Mouse (Mus musculus) heart, embryonic 10.5 days (tissue): Measurements from ENCODE around the gene Pgam5. TPM values are rescaled to one million over a fixed set of nuclear protein-coding genes. Genes with fewer than 3 reads are reported as not detected.

ENCODE experiments used
- DNase-seq: peaks from one replicate; pipeline ENCODE4 v3.0.0-alpha.2; 2017; ENCODE audit warnings: low spot score
- H3K27ac ChIP-seq: fragments of 300-500 bp; sonication (generic); 2 replicates; pipeline ENCODE4 v1.5.1; 2016; ENCODE audit warnings: mild to moderate bottlenecking
- H3K27me3 ChIP-seq: fragments of 300-500 bp; sonication (generic); 2 replicates; pipeline ENCODE4 v1.6.1; 2016; ENCODE audit warnings: mild to moderate bottlenecking; ENCODE audit not compliant: poor library complexity, insufficient read depth, severe bottlenecking
- H3K36me3 ChIP-seq: fragments of 300-500 bp; sonication (generic); 2 replicates; pipeline ENCODE4 v1.6.1; 2016; ENCODE audit warnings: mild to moderate bottlenecking, moderate library complexity
- H3K4me1 ChIP-seq: fragments of 300-500 bp; sonication (generic); 2 replicates; pipeline ENCODE4 v1.6.1; 2016; ENCODE audit warnings: mild to moderate bottlenecking
- H3K4me3 ChIP-seq: fragments of 300-500 bp; sonication (generic); 2 replicates; pipeline ENCODE4 v1.5.1; 2016; ENCODE audit warnings: mild to moderate bottlenecking, moderate library complexity
- H3K9me3 ChIP-seq: fragments of 300-500 bp; sonication (generic); 2 replicates; pipeline ENCODE4 v1.6.1; 2016; ENCODE audit warnings: mild to moderate bottlenecking, moderate library complexity
- WGBS: fragments of 180-500 bp; shearing (Covaris S2); methylation state at CpG from one replicate; pipeline ENCODE4 v1.1.7; 2016; 5-methylcytosine and 5-hydroxymethylcytosine counted together
- polyA plus RNA-seq: library from polyadenylated mRNA; unstranded; fragments of >200 nt; fragmentation: Nextera tagmentation; extraction: Ambion mirVana; gene quantifications from 2 replicates; pipeline ENCODE4 v1.2.1, GENCODE M21; 2016

Gene Pgam5
- polyA plus RNA-seq, 1 experiment from 2014 or later: 81.2 TPM

DNA sequence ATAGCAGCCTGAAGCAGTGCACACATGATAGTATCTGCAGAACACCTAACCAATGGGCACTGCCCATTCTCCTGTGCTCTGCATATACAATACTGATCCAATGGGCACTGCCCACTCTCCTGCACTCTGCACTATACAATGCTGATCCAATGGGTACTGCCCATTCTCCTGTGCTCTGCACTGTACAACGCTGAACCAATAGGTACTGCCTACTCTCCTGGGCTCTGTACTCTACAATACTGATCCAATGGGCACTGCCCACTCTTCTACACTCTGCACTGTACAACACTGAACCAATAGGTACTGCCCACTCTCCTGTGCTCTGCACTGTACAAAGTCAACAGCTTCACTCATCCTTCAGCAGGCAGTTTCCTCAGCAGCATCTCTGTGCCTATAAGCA is 7.2 kb upstream of the Pgam5 start:
- Histone ChIP-seq H3K36me3 (no peaks in the 10 kb centered on the region), H3K27ac (no peak overlapping the region), H3K27me3 (no peaks in the 10 kb centered on the region), H3K4me1 (no peaks in the 10 kb centered on the region), H3K9me3 (no peaks in the 10 kb centered on the region), H3K4me3 (no peak overlapping the region)
- DNase-seq: no peak
- 89% methylated on average over 1 of the region's 1 CpGs for WGBS

DNA sequence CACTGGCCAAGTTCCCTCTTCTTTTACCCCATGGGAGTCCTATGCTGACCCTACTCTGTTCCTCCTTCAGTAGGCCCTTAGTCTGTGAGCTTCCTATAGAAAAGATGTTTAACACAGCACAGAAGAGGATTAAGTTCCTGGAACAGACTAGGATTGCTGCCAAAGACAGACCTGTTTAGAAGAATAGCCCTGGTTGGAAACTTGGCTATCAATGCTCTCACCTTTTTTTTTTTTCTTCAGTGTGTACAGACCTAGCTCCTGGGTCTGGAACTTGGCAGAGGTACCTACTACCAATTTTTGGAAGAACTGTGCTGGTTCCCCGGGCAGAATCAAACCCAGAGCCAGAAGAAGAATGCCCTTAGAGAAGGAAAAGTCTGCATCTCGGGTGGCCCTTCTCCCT is 6.7 kb upstream of the Pgam5 start:
- DNase-seq: no peak
- Histone ChIP-seq H3K36me3 (no peaks in the 10 kb centered on the region), H3K27ac (no peak overlapping the region), H3K4me1 (no peaks in the 10 kb centered on the region), H3K9me3 (no peaks in the 10 kb centered on the region), H3K4me3 (no peak overlapping the region), H3K27me3 (no peaks in the 10 kb centered on the region)
- WGBS: 74% methylated on average over 2 of the region's 2 CpGs

DNA sequence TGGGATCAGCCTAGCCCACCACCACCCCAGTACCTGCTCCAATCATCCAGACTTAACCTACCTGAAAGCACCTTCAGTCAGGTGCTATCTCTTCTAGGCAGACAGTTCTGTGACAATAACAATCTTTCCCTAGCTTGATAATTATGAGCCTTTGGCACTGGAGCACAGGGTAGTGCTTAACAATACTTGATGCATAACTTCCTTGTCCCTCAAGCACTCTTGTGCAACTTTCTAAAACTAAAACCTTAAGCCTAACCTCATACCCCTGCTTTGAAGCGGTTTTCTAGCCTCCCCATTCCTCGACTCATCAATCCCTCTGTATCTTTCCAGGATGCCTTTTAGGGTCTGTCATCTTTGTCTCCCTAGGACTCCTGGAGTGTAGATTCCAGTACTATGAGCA is 5.1 kb upstream of the Pgam5 start:
- 61% methylated on average over 2 of the region's 2 CpGs for WGBS
- H3K36me3 ChIP-seq: no peaks in the 10 kb centered on the region

DNA sequence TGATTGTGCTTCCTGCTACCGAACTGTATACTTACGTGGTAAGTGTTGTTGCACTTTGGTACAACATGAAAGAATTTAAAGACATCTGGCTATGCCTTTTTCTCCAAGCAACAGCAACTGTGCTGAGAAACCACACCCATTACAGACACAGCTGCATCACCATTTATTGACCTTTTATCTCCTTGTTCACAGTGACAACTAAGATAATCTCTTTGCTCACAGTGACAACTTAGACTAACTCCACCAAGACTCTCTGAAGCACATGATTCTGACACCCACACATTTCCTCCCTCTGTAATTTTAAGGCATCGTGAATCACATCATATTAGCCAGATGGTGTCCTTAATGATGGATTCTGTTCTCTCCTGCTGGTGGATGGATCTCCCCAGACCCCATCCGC is 4.4 kb upstream of the Pgam5 start:
- no peak overlapping the region for H3K4me3 ChIP-seq
- H3K36me3 ChIP-seq: no peaks in the 10 kb centered on the region
- H3K9me3 ChIP-seq: no peaks in the 10 kb centered on the region
- DNase-seq: no peak
- H3K27me3 ChIP-seq: no peaks in the 10 kb centered on the region
- no peaks in the 10 kb centered on the region for H3K4me1 ChIP-seq
- 80% methylated on average over 4 of the region's 4 CpGs for WGBS
- H3K27ac ChIP-seq: no peak overlapping the region

More for the DNA sequence above, 5.1 kb upstream of the Pgam5 start:
- Histone ChIP-seq H3K27ac (no peak overlapping the region), H3K4me3 (no peak overlapping the region), H3K9me3 (no peaks in the 10 kb centered on the region), H3K4me1 (no peaks in the 10 kb centered on the region), H3K27me3 (no peaks in the 10 kb centered on the region)
- DNase-seq: no peak

DNA sequence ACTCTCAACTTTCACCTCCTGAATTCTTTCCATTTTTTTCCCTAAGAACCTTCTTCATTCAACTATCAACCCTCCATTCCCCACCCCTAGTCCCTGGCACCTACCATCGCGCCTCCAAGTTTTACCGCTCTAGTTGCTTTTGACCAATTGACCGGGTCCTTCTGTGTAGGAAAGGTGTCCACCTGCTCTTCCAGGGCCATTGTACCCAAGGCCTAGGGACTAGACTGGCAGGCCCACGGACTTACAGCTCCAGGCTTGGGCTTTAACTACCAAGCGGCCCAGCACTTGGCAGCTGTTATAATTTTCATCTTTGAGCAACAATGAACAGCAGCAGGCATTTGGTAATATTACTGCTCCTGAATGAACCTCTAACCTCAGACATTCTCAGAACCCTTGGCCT is 529 bp upstream of the Pgam5 start:
- Histone ChIP-seq H3K36me3 (peaks cover 21% of the 10 kb centered on the region), H3K27me3 (no peaks in the 10 kb centered on the region), H3K27ac (no peak overlapping the region), H3K9me3 (no peaks in the 10 kb centered on the region), H3K4me3 (no peak overlapping the region), H3K4me1 (peaks cover 5% of the 10 kb centered on the region)
- no peak for DNase-seq
- 93% methylated on average over 6 of the region's 6 CpGs for WGBS

DNA sequence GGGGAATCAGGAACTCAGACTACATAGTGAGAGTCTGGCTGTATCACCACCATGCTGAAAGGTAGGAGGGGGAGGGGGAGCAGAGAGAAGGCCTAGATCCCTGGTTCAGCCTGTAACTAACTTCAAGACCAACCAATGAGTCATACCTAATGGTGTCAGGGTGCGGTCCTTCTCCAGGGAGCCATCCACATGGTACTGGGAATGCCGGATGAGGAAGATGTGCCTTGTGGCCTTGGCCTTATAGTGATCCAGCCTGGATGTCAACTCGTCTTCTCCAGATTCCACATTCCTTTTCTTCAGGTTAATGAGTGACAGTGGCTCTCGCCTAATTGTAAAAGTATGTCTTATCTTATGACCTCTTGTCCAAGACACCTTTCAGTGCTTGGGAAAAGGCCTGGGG is 2.8 kb downstream of the Pgam5 start:
- Histone ChIP-seq H3K27ac (no peak overlapping the region), H3K27me3 (no peaks in the 10 kb centered on the region), H3K36me3 (peaks cover 46% of the 10 kb centered on the region), H3K4me3 (no peak overlapping the region), H3K9me3 (no peaks in the 10 kb centered on the region), H3K4me1 (peaks cover 5% of the 10 kb centered on the region)
- 79% methylated on average over 4 of the region's 4 CpGs for WGBS
- DNase-seq: no peak

DNA sequence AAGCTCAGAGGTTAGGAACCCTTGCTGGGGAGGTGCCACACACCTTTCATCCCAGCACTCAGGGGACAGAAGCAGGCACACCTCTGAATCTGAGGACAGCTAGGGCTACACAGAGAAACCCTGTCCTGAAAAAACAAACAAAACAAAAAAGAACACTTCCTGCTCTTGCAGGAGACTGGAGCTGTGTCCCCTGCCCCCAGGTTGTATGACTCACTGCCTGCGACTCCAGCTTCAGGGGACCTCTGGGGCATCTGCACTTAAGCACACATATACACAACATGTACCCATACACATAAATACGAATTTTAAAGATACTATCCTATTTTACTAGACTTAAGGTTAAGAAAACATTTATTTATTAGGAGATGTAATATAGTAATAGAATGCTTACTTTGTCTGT is 25.6 kb downstream of the Pgam5 start:
- H3K36me3 ChIP-seq: peaks cover 95% of the 10 kb centered on the region
- WGBS: 61% methylated on average over 2 of the region's 2 CpGs

DNA sequence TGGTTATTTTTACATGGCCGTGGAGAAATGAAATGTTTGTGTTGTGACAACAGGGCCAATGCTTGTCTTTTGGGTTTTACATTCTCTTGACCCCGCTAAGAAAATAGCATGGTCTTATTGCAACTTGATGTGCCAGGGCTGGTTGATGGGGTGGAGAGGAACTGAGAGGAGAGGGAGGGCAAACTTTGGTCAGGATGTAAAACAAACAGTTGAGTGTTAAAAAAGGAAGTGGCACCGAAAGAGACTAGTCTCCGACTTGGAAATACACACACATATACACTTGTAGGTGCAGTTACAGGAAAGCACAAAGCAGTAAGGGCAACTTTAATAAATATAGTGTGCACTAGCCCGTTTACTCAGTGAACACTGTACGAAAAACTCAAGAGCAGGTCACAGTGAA is 37.4 kb downstream of the Pgam5 start:
- peak overlapping the region; percentile 96; the same call in 1 of the 2 replicates for H3K4me3 ChIP-seq
- WGBS: 88% methylated on average over 6 of the region's 6 CpGs

More for the DNA sequence above, 25.6 kb downstream of the Pgam5 start:
- Histone ChIP-seq H3K27me3 (no peaks in the 10 kb centered on the region), H3K27ac (no peak overlapping the region), H3K4me3 (no peak overlapping the region), H3K4me1 (no peaks in the 10 kb centered on the region), H3K9me3 (no peaks in the 10 kb centered on the region)
- DNase-seq: no peak

DNA sequence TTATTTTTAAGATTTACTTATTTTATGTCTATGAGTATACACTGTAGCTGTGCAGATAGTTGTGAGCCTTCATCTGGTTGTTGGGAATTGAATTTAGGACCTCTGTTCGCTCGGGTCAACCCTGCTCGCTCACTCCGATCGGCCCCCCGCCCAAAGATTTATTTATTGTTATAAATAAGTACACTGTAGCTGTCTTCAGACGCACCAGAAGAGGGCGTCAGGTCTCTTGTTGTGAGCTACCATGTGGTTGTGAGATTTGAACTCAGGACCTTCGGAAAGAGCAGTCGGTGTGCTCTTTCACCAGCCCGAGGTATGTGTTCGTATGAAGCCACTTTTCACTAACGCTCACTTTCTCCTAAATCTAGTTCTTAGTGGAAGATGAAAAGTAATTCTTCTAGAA is 38.1 kb downstream of the Pgam5 start:
- WGBS: 49% methylated on average over 13 of the region's 13 CpGs
- peaks cover 13% of the 10 kb centered on the region for H3K4me1 ChIP-seq
- peaks cover 35% of the 10 kb centered on the region for H3K36me3 ChIP-seq
- H3K9me3 ChIP-seq: no peaks in the 10 kb centered on the region
- peak overlapping the region; percentile 96; the same call in 1 of the 2 replicates for H3K27ac ChIP-seq
- no peak for DNase-seq
- H3K27me3 ChIP-seq: no peaks in the 10 kb centered on the region
- H3K4me3 ChIP-seq: peak overlapping the region; percentile 96

More for the DNA sequence above, 37.4 kb downstream of the Pgam5 start:
- Histone ChIP-seq H3K27ac (no peak overlapping the region), H3K36me3 (peaks cover 34% of the 10 kb centered on the region), H3K27me3 (no peaks in the 10 kb centered on the region), H3K9me3 (no peaks in the 10 kb centered on the region), H3K4me1 (peaks cover 13% of the 10 kb centered on the region)
- DNase-seq: no peak

DNA sequence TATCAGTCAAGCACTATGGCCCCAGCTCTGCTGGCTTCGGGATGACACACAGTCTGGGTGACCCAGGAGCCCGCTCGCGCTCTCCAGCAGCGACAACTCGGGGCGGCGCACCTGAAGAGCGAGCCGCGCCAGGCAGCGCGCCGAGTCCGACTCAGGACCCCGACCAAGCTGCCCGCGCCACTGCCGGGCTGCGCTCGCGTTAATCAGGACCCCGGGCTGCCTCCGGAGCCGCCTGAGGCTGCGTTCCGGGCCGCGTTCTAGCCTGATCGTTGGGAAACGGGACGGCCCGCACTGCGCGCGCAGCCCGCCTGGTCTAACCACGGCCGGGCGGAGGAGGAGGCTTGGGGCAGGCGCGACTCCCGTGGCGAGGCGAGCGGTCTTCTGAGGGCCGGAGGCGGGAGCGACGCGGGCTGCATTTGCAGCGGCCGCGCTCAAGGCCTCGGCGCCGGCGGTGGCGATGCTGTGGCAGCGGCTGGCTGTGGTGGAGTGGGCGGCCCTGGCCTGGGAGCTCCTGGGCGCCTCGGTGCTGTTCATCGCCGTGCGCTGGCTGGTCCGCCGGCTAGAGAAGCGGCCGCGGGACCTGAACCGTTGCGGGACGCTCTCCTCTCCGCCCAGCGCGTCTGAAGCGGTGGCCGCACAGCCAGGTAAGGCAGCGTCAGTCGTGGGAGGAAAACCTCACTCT is 38.8 kb downstream of the Pgam5 start, which contains the start of gene Ankle2:
TSS of gene Ankle2 (plus strand) at position 225 of the 682 bp plus-strand sequence.
- H3K9me3 ChIP-seq: no peaks in the 10 kb centered on the region
- WGBS: under 1% methylated on average over 81 of the region's 81 CpGs
- H3K4me1 ChIP-seq: peaks cover 13% of the 10 kb centered on the region
- no peaks in the 10 kb centered on the region for H3K27me3 ChIP-seq
- peaks cover 29% of the 10 kb centered on the region for H3K36me3 ChIP-seq
- peak within 1 kb of the TSS; percentile 96 for H3K4me3 ChIP-seq
- peak within 1 kb of the TSS; percentile 96 for H3K27ac ChIP-seq
- DNase-seq: peak; percentile 96

DNA sequence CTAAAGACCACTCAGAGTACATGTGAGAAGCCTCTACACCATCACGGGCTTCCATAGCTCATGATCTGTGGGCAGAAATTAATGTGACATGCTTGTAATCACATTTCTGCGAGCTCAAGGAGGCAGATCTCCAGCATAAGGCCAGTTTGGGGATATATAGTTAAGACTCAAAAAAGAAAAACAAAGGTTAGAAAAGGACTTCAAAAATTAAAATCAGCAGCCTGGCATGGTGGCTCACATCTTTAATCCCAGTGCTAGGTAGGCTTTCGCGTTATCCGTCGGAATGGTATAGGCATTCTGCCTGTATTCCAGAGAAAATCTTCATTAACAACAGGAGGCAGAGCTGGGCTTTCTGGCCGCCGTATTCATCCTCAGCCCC is 39.3 kb downstream of the Pgam5 start:
- Histone ChIP-seq H3K4me1 (peaks cover 13% of the 10 kb centered on the region), H3K36me3 (peaks cover 26% of the 10 kb centered on the region), H3K27ac (peak overlapping the region; percentile 96), H3K9me3 (no peaks in the 10 kb centered on the region), H3K27me3 (no peaks in the 10 kb centered on the region), H3K4me3 (peak overlapping the region; percentile 96)
- WGBS: 12% methylated on average over 8 of the region's 8 CpGs
- no peak for DNase-seq

DNA sequence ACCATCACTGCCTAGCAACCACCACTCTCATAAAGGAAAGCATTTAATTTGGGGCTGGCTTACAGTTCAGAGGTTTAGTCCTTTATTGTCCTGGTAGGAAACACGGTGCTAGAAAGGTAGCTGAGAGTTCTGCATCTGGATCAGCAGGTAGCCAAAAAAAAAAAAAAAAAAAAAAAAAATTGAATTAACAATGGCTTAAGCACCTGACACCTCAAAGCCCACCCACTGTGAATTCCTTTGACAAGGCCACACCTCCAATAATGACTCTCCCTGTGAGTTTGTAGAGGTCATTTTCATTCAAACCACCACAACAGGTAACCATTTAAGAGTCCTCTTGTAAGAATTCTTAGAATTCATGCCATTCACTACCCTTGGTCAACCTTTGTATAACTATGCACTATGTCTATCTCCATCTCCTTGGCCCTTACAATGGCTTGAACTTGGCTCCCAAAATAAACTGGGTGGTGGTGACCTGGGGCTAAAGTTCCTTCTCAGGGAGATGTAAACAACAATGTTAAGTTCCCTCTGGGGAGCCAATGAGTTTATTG is 42.3 kb downstream of the Pgam5 start:
- H3K36me3 ChIP-seq: peaks cover 40% of the 10 kb centered on the region
- H3K4me1 ChIP-seq: peaks cover 13% of the 10 kb centered on the region
- no peak overlapping the region for H3K4me3 ChIP-seq
- H3K27ac ChIP-seq: no peak overlapping the region
- WGBS: 26% methylated on average over 1 of the region's 1 CpGs
- no peaks in the 10 kb centered on the region for H3K9me3 ChIP-seq
- DNase-seq: no peak
- no peaks in the 10 kb centered on the region for H3K27me3 ChIP-seq

DNA sequence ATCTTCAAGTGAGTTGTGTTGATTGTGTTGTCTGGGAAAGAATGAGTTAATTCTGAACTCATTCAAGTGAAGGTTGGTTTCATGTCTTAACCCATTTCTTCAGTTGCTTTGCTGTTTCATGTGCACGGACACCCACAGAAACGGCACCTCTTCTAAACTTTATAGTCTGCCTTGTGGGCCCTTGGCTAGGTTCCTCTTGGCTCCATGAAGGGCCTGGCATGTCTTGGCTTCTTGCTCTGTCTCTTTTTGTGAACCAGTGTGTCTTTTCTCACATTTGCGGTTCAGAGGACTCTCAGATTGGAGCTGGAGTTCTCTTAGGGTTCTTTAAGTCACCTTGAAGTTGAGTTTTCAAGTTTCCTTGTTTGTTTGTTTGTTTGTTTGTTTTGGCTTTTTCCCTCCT is 44.7 kb downstream of the Pgam5 start:
- Histone ChIP-seq H3K36me3 (peaks cover 63% of the 10 kb centered on the region), H3K27me3 (no peaks in the 10 kb centered on the region), H3K27ac (no peak overlapping the region), H3K9me3 (no peaks in the 10 kb centered on the region), H3K4me1 (peaks cover 4% of the 10 kb centered on the region; the same call in 1 of the 2 replicates), H3K4me3 (no peak overlapping the region)
- DNase-seq: no peak
- 91% methylated on average over 3 of the region's 3 CpGs for WGBS
